Mouse (Mus musculus) liver, adult 2 months (tissue): ENCODE measurements around the gene Itgbl1. TPM values are rescaled to one million over a fixed set of nuclear protein-coding genes. Genes with fewer than 3 reads are reported as not detected.

Experiments used
- DNase-seq: peaks from one replicate; pipeline ENCODE4 v3.0.0-alpha.2; 2011; ENCODE audit warnings: low read depth, low spot score; ENCODE audit errors: extremely low read depth
- H3K27ac ChIP-seq: fragments of 200-500 bp; replicated peaks from 2 replicates; pipeline ENCODE4 v1.5.1; 2012; ENCODE audit warnings: low read depth, mild to moderate bottlenecking, control low read depth, inconsistent platforms, low read length; ENCODE audit not compliant: insufficient read depth
- H3K27me3 ChIP-seq: fragments of 200-500 bp; 2 replicates; pipeline ENCODE4 v1.6.1; 2012; ENCODE audit warnings: mild to moderate bottlenecking, moderate library complexity, low read length, inconsistent platforms; ENCODE audit not compliant: control insufficient read depth, insufficient read depth
- H3K36me3 ChIP-seq: fragments of 200-500 bp; 2 replicates; pipeline ENCODE4 v1.6.1; 2012; ENCODE audit warnings: low read length, inconsistent platforms; ENCODE audit not compliant: control insufficient read depth, insufficient read depth
- H3K4me1 ChIP-seq: fragments of 200-500 bp; 2 replicates; pipeline ENCODE4 v1.6.1; 2011; ENCODE audit warnings: low read length; ENCODE audit not compliant: control insufficient read depth, insufficient read depth
- H3K4me3 ChIP-seq: fragments of 200-500 bp; 2 replicates; pipeline ENCODE4 v1.5.1; 2011; ENCODE audit warnings: low read depth, mild to moderate bottlenecking, control low read depth, low read length, moderate library complexity; ENCODE audit not compliant: insufficient read depth
- H3K79me2 ChIP-seq: fragments of 200-500 bp; 2 replicates; pipeline ENCODE4 v1.6.1; 2012; ENCODE audit warnings: inconsistent platforms, mild to moderate bottlenecking, low read length, moderate library complexity; ENCODE audit not compliant: control insufficient read depth, insufficient read depth
- H3K9ac ChIP-seq: fragments of 200-500 bp; 2 replicates; pipeline ENCODE4 v1.6.1; 2012; ENCODE audit warnings: low read depth, mild to moderate bottlenecking, control low read depth, inconsistent platforms, low read length
- CTCF ChIP-seq: fragments of 200-500 bp; IDR thresholded peaks from 2 replicates; pipeline ENCODE4 v1.5.1; 2011; ENCODE audit warnings: low read depth, low read length, control low read depth
- POLR2A ChIP-seq: fragments of 200-500 bp; IDR thresholded peaks from 2 replicates; pipeline ENCODE4 v1.6.1; 2011; ENCODE audit warnings: low read length, control low read depth; ENCODE audit not compliant: insufficient read depth; ENCODE audit errors: extremely low read depth
- WGBS: fragments of 180-500 bp; shearing (Covaris S2); methylation state at CpG from one replicate; pipeline ENCODE4 v1.1.7; 2018; 5-methylcytosine and 5-hydroxymethylcytosine counted together
- polyA plus RNA-seq: library from polyadenylated mRNA; depleted of rRNA; stranded (reverse); fragments of >200 nt; gene quantifications from 2 replicates; pipeline ENCODE4 v1.2.3, GENCODE M21; 2012; rRNA removed
- total RNA-seq: library from RNA; depleted of rRNA; stranded (reverse); fragments of >200 nt; gene quantifications from 2 replicates; pipeline ENCODE4 v1.2.3, GENCODE M21; 2014; rRNA removed

Gene Itgbl1
- total and polyA plus RNA-seq, 2 experiments = 0.09 to 0.11 TPM

DNA sequence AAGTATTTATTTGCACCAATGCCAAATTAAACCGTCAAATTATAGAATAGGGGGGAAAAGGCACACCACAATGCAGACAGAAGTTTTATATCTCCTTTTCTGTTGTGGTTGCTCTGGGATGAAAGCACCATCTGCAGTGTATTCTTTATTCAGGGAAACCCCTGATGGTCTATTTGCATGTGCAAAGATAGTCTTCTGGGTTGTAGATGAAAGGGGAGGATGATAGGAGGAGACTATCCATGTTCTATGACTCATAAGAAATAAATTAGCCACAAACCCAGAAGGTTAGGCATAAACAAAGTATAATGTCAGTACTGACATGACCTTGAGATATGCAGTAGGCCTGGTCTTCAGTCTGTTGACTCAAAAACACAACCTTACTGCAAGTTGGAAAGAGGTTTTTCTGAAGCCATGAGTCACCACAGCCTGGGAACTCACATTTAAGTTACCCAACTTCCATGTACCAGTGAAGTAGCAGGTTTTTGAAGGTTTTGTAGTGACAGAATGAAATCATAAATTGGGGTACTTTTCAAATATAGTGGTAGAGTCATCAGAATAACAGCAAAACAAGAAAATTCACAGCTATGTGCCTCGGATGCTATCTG is 330.9 kb downstream of the Itgbl1 start:
- 62% methylated on average over 2 of the region's 2 CpGs for WGBS
- no peaks in the 10 kb centered on the region for H3K79me2 ChIP-seq
- DNase-seq = no peak
- H3K9ac ChIP-seq = no peak overlapping the region
- H3K36me3 ChIP-seq = no peaks in the 10 kb centered on the region
- H3K4me1 ChIP-seq = no peaks in the 10 kb centered on the region
- no peaks in the 10 kb centered on the region for H3K27me3 ChIP-seq
- H3K27ac ChIP-seq = no peak overlapping the region
- no peak overlapping the region for H3K4me3 ChIP-seq
- TF ChIP-seq POLR2A = no peak
- TF ChIP-seq CTCF = no peak

Other genes starting within 250 kb of the Itgbl1 start
- under 0.01 and 0.07 TPM in 2 replicates for gene Nalcn, start 32.8 kb upstream of the Itgbl1 start, total RNA-seq
- gene Nalcn, start 32.8 kb upstream of the Itgbl1 start, polyA plus RNA-seq = not detected in 2 replicates